Mouse (Mus musculus): ENCODE results near the gene Lsm5. TPM values are rescaled to one million over a fixed set of nuclear protein-coding genes. Genes with fewer than 3 reads are reported as not detected.

Gene Lsm5
- polyA plus RNA-seq, 1 experiment from 2014 or later = 170 TPM

- ATAC-seq (replicated peaks; ENCODE audit: low FRiP score, low read depth) = no peak
- Histone ChIP-seq H3K4me1 (replicated peaks; ENCODE audit: insufficient read depth, low read length) (no peaks in the 10 kb centered on the region), H3K9ac (ENCODE audit: low read depth, low read length) (no peak overlapping the region), H3K27me3 (ENCODE audit: insufficient read depth, low read length) (no peaks in the 10 kb centered on the region), H3K9me3 (replicated peaks; ENCODE audit: low read length) (no peaks in the 10 kb centered on the region), H3K27ac (no peak overlapping the region), H3K4me2 (ENCODE audit: low read length) (no peak overlapping the region), H3K4me3 (replicated peaks; ENCODE audit: low read depth, low read length) (no peak overlapping the region), H3K36me3 (ENCODE audit: insufficient read depth, low read length) (no peaks in the 10 kb centered on the region)
- TF ChIP-seq CTCF (IDR thresholded peaks at IDR 0.05; ENCODE audit: low read depth) = no peak
- WGBS = 85% methylated on average over 3 of the region's 3 CpGs
- DNase-seq (ENCODE audit: low spot score) = no peak
Observed at GRCm38 (mm10) chr6:56664410-56664809, 40.1 kb downstream of the Lsm5 start.

GRCm38 (mm10) chr6:56655393-56655792, 49.1 kb downstream of the Lsm5 start:
- no peaks in the 10 kb centered on the region for H3K9me3 ChIP-seq (replicated peaks; ENCODE audit: low read length)
- no peak overlapping the region for H3K4me3 ChIP-seq (replicated peaks; ENCODE audit: low read depth, low read length)
- ATAC-seq (replicated peaks; ENCODE audit: low FRiP score, low read depth) (no peak), DNase-seq (ENCODE audit: low spot score) (no peak)
- H3K4me2 ChIP-seq (ENCODE audit: low read length) = no peak overlapping the region
- H3K36me3 ChIP-seq (ENCODE audit: insufficient read depth, low read length) = no peaks in the 10 kb centered on the region
- 0 out of 2 replicates have a peak, but pooled peaks cover 6% of the 10 kb centered on the region for H3K4me1 ChIP-seq (replicated peaks; ENCODE audit: insufficient read depth, low read length)
- H3K27ac ChIP-seq = no peak overlapping the region
- 0 out of 2 replicates have a peak, but pooled peaks cover 6% of the 10 kb centered on the region for H3K27me3 ChIP-seq (ENCODE audit: insufficient read depth, low read length)
- H3K9ac ChIP-seq (ENCODE audit: low read depth, low read length) = no peak overlapping the region
- WGBS = 80% methylated on average over 8 of the region's 8 CpGs
- TF ChIP-seq CTCF (IDR thresholded peaks at IDR 0.05; ENCODE audit: low read depth) = no peak

GRCm38 (mm10) chr6:56652121-56652592, 52.4 kb downstream of the Lsm5 start:
- peak; percentile 74 for ATAC-seq (replicated peaks; ENCODE audit: low FRiP score, low read depth)

More at GRCm38 (mm10) chr6:56652121-56652592, 52.4 kb downstream of the Lsm5 start:
- Histone ChIP-seq H3K4me1 (replicated peaks; ENCODE audit: insufficient read depth, low read length) (0 out of 2 replicates have a peak, but pooled peaks cover 6% of the 10 kb centered on the region), H3K4me2 (ENCODE audit: low read length) (peak overlapping the region; percentile 88), H3K9me3 (replicated peaks; ENCODE audit: low read length) (no peaks in the 10 kb centered on the region), H3K4me3 (replicated peaks; ENCODE audit: low read depth, low read length) (peak overlapping the region; percentile 35), H3K27me3 (ENCODE audit: insufficient read depth, low read length) (0 out of 2 replicates have a peak, but pooled peaks cover 6% of the 10 kb centered on the region), H3K27ac (no peak overlapping the region), H3K36me3 (ENCODE audit: insufficient read depth, low read length) (no peaks in the 10 kb centered on the region), H3K9ac (ENCODE audit: low read depth, low read length) (peak overlapping the region; percentile 40; the same call in 1 of the 2 replicates)
- DNase-seq (ENCODE audit: low spot score) = peak; percentile 24
- peak; percentile 40; the same call in 1 of the 2 replicates for TF ChIP-seq CTCF (IDR thresholded peaks at IDR 0.05; ENCODE audit: low read depth)
- under 1% methylated on average over 36 of the region's 36 CpGs for WGBS

Other genes with a start within 250 kb of the Lsm5 start
- 0.99 and 1.2 TPM in 2 replicates for gene Pde1c, start 135.6 kb downstream of the Lsm5 start, polyA plus RNA-seq (2015; fragmentation: Nextera tagmentation; extraction: Ambion mirVana)
- 9.1 and 10.0 TPM in 2 replicates for gene Avl9, start 10.2 kb upstream of the Lsm5 start, polyA plus RNA-seq (2015; fragmentation: Nextera tagmentation; extraction: Ambion mirVana)
- gene Kbtbd2, start 93.1 kb upstream of the Lsm5 start, polyA plus RNA-seq (2015; fragmentation: Nextera tagmentation; extraction: Ambion mirVana) = 16.0 TPM in 2 replicates
- 104 and 113 TPM in 2 replicates for gene Fkbp9, start 127.3 kb upstream of the Lsm5 start, polyA plus RNA-seq (2015; fragmentation: Nextera tagmentation; extraction: Ambion mirVana)
- gene Nt5c3, start 219.2 kb upstream of the Lsm5 start, polyA plus RNA-seq (2015; fragmentation: Nextera tagmentation; extraction: Ambion mirVana) = 82.4 and 85.9 TPM in 2 replicates
- 0.28 and 0.62 TPM in 2 replicates for gene Vmn1r4, start 219.3 kb upstream of the Lsm5 start, polyA plus RNA-seq (2015; fragmentation: Nextera tagmentation; extraction: Ambion mirVana)